Mouse (Mus musculus): ENCODE measurements at regions not wholly inside any gene's neighbourhood (a gene's known extent, or its start where the extent isn't known, plus 50 kb on each side); places are given as distances from the start of the nearest gene placed in this dataset.

- ATAC-seq (ENCODE audit: insufficient number of reproducible peaks, low FRiP score, low TSS enrichment) = no peak
Measured at GRCm38 (mm10) chr4:135033302-135033701, 87.2 kb upstream of the Runx3 start.

DNA sequence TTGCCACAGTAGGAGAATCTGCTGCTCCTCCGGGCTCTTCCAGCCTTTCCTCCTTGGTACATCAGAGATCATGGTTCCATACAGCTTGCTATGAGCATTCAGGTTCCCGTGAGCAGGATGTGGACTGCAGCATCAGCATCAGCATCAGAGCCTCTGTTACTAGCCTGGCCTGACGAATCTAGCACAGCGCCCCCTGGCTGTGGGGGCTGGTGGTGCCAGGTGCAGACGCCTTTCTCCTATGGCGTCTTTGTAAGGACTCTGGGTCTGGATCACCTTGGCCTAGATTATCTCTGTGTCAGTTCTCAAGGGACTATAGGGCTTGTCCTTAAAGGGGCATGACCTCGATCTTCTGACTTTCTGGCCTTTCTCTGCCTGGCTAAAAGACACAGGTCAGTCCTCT lies 86.0 kb upstream of the Runx3 start:
- no peak for ATAC-seq (ENCODE audit: insufficient number of reproducible peaks, low FRiP score, low TSS enrichment)

DNA sequence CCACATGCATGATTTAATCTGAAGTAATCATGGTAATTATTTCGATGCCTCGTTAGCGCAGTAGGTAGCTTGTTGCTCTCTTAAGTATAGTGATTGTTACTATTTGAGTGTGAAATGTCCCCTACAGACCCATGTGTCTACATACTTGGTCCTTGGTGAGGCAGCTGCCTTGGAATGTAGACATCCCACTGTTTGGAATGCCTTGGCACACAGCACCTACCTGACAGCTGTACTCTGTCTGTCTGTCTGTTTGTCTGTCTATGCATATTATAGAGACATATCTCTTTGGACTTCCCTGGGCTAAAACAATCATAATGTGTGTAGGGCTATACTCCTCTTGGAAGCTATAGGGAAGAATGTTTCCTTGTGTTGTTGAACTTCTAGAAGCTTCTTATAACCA lies 83.7 kb upstream of the Runx3 start:
- no peak for ATAC-seq (ENCODE audit: insufficient number of reproducible peaks, low FRiP score, low TSS enrichment)

GRCm38 (mm10) chr4:135039234-135039633 lies 81.2 kb upstream of the Runx3 start:
- no peak for ATAC-seq (ENCODE audit: insufficient number of reproducible peaks, low FRiP score, low TSS enrichment)

GRCm38 (mm10) chr4:135041921-135042320 lies 78.5 kb upstream of the Runx3 start:
- ATAC-seq (ENCODE audit: insufficient number of reproducible peaks, low FRiP score, low TSS enrichment) = no peak

GRCm38 (mm10) chr4:135042501-135042900 lies 78.0 kb upstream of the Runx3 start:
- no peak for ATAC-seq (ENCODE audit: insufficient number of reproducible peaks, low FRiP score, low TSS enrichment)

DNA sequence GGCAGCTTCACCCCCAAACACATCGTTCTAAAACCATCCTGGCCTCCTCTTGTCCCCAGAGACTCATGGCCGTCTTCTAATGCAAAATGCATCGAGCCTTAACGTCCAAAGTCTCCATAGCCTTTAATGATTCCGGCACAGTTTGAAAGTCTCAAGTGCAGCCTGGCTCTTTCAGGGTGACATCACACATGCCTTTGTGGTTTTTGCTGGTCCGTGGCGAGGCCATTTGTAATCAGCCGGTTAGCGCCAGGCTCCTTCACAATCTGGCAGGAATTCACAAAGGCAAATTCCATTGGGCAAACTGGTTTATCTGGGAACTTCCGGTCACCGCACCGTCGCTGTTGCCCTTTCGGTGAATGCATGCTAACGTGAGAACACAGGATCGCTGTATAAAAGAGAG lies 75.4 kb upstream of the Runx3 start:
- no peak for ATAC-seq (ENCODE audit: insufficient number of reproducible peaks, low FRiP score, low TSS enrichment)

DNA sequence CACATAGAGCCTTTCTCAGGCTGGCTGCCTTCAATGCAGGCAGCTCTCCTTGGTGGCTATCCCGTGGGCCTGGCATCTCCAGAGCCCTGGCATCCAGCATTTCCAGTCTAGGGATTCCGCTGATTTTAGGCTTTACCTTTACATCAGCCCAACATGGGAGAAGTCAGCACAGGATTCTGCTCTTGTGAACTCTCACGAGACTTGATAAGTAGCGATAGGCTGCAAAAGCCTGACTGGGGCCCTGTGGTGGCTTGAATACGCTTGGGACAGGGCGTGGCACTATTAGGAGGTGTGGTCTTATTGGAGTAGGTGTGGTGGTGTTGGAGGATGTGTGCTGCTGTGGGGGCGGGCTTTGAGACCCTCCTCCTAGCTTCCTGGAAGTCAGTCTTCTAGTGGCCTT lies 73.8 kb upstream of the Runx3 start:
- ATAC-seq (ENCODE audit: insufficient number of reproducible peaks, low FRiP score, low TSS enrichment) = no peak

GRCm38 (mm10) chr4:135047251-135047650 lies 73.2 kb upstream of the Runx3 start:
- ATAC-seq (ENCODE audit: insufficient number of reproducible peaks, low FRiP score, low TSS enrichment) = no peak

DNA sequence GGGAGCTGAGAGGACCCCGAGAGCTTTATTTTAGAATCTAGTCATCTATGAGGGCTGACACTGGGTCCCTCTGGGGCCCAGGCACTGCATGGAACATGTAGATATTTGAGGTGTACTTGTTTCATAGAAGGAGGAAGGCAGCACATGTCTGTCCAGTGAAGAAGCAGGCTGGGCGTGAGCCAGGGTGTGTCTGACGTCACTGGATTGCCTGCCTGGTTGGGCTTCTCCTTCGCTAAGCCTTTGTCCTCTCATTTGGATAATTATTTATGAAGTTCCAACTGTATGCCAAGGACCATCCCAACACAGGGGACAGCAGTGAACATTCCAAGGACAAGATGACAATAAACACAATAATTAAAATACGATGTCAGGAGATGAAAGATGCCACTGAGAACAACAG lies 72.7 kb upstream of the Runx3 start:
- ATAC-seq (ENCODE audit: insufficient number of reproducible peaks, low FRiP score, low TSS enrichment) = no peak

GRCm38 (mm10) chr4:135049924-135050323 lies 70.5 kb upstream of the Runx3 start:
- no peak for ATAC-seq (ENCODE audit: insufficient number of reproducible peaks, low FRiP score, low TSS enrichment)

DNA sequence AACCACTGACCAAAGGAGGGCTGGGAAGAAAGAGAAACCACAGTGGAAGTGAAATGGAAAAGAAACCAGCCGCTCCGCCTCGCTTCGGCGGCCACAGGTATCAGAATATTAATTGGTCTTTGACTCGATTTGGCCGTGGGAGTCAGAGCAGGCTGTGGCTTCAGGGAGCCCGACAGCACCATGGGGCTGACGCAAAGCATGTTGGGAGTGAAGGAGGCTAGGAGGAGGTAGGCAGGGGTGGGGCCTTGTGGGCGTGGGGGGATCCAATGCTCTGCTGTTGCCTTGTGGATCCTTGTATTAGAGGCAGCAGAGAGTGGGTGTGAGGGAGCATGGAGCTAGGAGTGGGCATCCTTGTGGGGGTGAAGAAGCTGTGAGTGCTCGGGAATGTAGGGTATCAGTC lies 69.0 kb upstream of the Runx3 start:
- ATAC-seq (ENCODE audit: insufficient number of reproducible peaks, low FRiP score, low TSS enrichment) = no peak

DNA sequence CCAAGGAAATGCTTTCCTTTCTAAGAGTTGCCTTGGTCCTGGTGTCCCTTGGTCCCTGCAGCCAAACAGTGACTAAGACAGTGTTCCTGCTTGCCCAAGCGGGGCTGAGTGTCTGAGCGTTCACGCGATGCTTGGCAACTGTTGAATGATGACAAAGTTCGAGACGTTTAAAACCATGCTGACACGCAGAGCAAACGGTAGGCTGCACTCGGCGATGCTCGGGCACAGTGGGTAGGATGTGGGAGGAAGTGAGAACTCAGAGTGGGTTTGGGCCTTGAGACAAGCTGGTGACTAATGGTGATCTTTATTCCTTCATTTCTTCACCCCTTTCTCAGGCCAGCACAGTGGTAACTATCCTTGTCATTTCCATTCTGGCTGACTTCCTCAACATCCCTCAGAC lies 66.9 kb upstream of the Runx3 start:
- ATAC-seq (ENCODE audit: insufficient number of reproducible peaks, low FRiP score, low TSS enrichment) = no peak

DNA sequence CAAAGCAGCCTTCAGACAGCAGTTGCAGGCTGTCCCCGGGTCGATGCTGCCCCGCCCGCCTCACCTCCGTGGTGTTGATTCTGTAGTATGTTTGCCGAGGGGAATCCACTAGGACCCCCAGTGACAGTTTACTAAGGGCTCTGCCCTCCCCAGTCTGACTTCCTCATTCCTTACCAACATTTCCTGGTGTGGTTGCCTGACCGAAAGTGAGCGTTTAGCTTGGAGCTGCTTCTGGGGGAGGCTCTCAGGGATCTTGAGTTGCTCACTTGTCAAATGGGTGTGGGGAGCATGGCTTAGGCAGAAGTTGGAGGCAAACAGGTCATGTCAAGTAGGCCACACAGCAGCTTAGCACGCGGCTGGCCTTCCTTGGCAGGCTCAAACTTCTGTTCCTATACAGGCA lies 66.1 kb upstream of the Runx3 start:
- no peak for ATAC-seq (ENCODE audit: insufficient number of reproducible peaks, low FRiP score, low TSS enrichment)

GRCm38 (mm10) chr4:135056371-135056770 lies 64.1 kb upstream of the Runx3 start:
- ATAC-seq (ENCODE audit: insufficient number of reproducible peaks, low FRiP score, low TSS enrichment) = no peak

GRCm38 (mm10) chr4:135057286-135057685 lies 63.2 kb upstream of the Runx3 start:
- no peak for ATAC-seq (ENCODE audit: insufficient number of reproducible peaks, low FRiP score, low TSS enrichment)

DNA sequence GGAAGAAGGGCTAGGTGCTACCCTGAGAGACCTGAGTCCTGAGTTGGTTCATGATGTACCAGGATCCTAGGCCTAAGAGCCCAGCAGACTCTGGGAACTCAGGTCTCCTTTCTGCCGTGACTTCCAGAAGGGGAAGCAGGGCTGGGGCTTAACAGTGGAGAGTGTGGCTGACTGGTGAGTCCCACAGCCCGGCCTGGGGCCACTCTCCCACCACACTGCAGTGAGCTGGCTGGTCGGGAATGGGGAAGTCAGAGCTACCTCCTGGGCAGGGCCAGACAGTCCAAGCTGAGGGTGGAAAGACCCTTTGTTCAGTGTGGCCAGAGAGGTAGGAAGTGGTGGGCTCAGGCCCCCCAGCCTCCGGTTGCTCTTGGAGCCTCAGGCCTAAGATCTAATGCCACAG lies 61.6 kb upstream of the Runx3 start:
- ATAC-seq (ENCODE audit: insufficient number of reproducible peaks, low FRiP score, low TSS enrichment) = no peak

DNA sequence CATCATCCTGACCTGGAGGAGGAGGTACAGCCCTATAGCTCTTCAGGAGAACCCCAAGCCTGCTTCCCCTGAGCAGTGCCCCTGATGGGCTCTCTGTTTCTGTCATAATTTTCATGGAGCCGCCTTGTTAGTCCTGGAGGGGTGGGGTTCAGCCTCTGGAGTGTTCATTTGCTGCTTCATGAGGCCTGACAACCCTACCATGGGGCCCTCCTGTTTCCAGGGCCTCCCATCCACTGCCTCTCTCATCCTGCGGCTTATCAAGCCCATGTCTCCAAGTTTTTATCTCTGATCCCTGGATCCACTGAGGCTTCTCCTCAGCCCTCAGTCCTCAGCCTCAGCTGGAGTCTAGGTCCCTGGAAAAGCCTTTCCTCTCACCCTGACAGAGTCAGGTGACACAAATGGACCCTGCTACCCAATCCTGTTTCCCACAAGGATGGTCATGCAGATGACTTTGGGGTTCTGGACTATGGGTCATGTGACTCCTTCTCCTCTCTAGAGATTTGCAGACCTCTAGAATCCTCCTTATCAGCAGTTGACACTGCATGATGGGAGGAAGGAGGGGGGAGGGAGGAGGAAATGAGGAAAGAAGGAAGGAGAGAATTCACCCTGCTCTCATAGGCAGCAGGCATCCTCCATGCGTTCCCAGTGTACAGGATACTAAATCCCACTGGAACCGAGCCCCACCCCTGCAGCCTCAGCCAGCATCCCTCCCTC lies 59.3 kb upstream of the Runx3 start:
- no peak for ATAC-seq (ENCODE audit: insufficient number of reproducible peaks, low FRiP score, low TSS enrichment)

DNA sequence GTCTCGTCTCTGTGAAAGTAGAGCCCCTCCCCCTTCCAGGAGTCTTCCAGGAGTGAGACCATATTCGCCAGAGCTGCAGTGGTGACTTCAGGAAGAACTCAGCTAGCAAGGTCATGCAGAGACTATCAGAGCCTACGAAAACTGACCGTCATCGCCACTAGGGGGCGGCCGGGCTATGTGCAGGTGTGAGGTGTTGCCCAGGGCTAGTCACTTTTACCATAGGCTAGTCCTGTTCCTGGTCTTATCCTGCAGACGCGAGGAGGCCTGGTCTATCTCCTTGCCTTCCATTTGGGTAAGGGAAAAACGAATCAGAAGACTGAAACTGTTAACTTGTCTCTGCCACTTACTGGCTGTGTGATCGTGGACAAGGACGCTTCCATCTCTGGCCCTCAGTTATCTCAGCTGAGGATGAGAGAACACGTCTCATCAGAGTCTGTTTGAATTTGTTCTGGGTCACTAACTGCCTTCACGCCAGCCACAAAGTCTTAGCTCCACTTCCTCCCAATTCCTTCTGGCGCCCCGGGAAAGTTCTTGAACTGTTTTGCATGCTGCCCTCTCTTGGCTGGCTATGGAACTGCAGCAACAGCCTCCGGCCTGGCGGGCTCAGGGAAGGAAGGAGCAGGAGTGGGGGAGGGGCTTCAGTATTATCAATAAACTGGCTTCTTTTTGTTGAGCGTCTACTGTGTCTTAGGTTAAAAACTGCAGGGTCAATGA lies 53.5 kb upstream of the Runx3 start:
- ATAC-seq (ENCODE audit: insufficient number of reproducible peaks, low FRiP score, low TSS enrichment) = peak; percentile 61; the same call in 1 of the 2 replicates

- no peak for ATAC-seq (ENCODE audit: insufficient number of reproducible peaks, low FRiP score, low TSS enrichment)
Measured at GRCm38 (mm10) chr4:135067805-135068204, 52.6 kb upstream of the Runx3 start.

DNA sequence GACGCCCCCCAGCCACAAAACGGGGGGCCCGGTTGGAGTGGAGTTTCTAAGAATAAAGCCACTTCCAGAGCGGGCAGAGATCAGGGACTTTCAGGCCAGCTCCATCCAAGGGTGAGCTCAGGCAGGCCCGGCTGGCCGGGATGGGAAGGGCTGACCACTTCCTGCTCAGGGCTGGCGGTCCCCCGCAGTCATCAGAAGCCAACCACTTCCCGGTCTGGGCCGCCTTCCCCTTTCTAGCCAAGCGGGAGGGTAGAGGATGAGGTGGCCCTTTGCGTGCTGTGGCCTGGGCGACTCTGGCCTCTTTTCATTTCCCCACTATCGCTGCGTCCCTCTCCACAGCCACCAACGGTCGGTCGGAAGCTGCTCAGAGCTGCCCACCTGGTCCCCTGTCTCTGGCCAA lies 50.6 kb upstream of the Runx3 start:
- no peak for ATAC-seq (ENCODE audit: insufficient number of reproducible peaks, low FRiP score, low TSS enrichment)
